Mouse (Mus musculus): ENCODE results near the gene Igf2bp2. TPM values are rescaled to one million over a fixed set of nuclear protein-coding genes. Genes with fewer than 3 reads are reported as not detected.

Igf2bp2 gene
- total RNA-seq (2023): 0.62 TPM

GRCm38 (mm10) chr16:22162512-22163455 lies at the start of gene Igf2bp2:
Gene Igf2bp2 (minus strand): TSS chr16:22163299.

GRCm38 (mm10) chr16:22009099-22009584 lies 154.0 kb downstream of the Igf2bp2 start, which contains the start of gene Senp2:
Gene Senp2 (plus strand): TSS chr16:22009484.

Other genes with a start within 250 kb of the Igf2bp2 start
- 7.2 TPM for gene Tmem41a, start 215.7 kb downstream of the Igf2bp2 start, total RNA-seq (2023)
- not detected for gene Liph, start 167.6 kb downstream of the Igf2bp2 start, total RNA-seq (2023)
- gene Senp2, start 153.8 kb downstream of the Igf2bp2 start, total RNA-seq (2023): 102 TPM
- gene Tra2b, start 102.7 kb upstream of the Igf2bp2 start, total RNA-seq (2023): 503 TPM